Mouse (Mus musculus) hematopoietic multipotent progenitor cell, adult 10-12 weeks (in vitro differentiated cells): ENCODE measurements around the gene Megf8. TPM values are rescaled to one million over a fixed set of nuclear protein-coding genes. Genes with fewer than 3 reads are reported as not detected.

Experiments used
- polyA plus RNA-seq: library from polyadenylated mRNA; stranded (reverse); fragments of >175 nt; gene quantifications from 2 replicates; pipeline ENCODE4 v1.2.3, GENCODE M21; 2012; ENCODE audit warnings: low replicate concordance

Gene Megf8
- 3.7 and 7.4 TPM in 2 replicates for polyA plus RNA-seq

DNA sequence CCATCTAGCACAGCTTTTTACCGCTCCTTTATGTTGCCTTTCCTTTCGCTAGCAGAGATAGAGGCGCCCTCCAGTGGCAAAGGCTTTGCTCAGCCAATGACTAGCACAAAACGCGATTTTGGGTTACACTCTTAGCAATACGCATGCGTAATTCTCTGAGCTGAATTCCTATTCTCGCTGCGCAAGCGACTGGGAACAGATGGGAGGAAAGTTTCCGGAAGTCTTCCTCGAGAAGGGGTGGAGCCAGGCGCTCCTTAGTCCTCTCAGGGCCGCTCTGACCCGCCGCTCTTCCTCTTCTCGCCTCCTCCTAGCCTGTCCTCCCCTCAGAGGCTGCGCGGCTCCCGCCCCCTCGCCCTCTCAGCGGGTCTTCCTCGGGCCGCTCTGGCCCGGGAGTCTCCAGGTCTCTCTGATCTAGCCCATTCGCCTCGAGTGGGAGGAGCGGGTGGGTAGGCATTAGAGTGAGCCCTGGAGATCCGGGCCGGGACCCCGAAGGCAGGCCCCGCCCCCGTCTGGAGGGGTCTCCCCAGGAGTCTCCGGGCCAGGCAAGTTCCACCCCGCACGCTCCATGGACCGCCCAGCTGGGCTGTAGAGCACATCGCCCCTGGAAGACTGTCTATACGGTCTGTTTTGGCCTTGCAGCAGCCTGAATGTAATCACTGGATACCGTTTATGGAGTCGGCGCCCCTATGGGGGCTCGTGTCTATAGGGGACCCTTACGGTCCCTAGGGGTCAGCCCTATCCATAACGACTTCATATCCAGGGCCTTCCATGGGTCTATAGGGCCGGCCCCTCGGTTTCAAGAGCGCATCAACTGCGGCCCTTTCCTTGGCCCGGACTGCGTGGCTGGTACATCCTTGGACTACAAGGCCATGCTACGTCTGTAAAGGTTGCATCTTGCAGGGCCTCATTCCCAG lies at the start of gene Megf8:
Megf8 (plus strand) TSS at position 633 of the 914 bp plus-strand sequence.

GRCm38 (mm10) chr7:25267301-25267750 lies 49.6 kb upstream of the Megf8 start, which contains the start of gene Cic:
Gene Cic (plus strand): TSS chr7:25267704.

DNA sequence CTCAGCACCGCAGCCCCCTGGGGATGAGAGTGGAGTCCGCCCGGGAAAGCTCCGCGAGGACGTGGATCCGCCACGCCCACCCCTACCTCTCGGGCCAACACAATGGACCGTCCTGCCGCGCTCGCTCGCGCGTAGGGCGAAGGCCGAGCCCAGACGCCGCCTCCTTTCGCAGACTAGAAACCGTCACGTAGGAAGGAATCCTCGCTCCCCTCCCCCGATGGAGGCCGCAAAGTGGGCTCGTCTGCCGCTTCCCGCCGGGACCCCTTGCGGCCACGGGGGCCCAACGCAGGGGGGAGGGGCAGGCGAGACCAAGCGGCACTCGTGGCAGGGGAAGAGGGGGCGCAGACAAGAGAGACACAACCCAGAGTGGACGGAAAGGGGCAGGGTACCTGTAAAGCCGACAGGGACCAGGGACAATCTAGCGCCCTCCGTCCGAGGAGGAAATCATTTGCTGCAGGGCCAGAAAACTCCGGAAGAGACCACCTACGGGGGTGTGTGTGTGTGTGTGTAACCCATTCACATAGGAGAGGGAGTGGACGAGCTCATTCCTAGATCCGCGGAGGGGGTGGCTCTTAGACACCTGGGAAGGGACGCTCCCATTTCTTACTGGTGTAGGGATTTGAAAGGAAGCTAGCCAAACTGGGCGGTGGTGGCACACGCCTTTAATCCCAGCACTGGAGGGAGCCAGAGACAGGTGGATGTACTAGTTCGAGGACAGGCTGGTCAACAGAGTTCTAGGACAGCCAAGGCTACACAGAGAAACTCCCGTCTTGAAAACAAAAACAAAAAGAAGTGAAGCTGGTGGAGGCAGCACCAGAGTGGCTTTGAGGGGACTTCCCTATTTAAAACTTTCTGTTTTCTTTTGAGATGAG lies 19.3 kb upstream of the Megf8 start, which contains the start of gene Pafah1b3:
Pafah1b3 (minus strand) TSS at position 533 of the 872 bp plus-strand sequence.

DNA sequence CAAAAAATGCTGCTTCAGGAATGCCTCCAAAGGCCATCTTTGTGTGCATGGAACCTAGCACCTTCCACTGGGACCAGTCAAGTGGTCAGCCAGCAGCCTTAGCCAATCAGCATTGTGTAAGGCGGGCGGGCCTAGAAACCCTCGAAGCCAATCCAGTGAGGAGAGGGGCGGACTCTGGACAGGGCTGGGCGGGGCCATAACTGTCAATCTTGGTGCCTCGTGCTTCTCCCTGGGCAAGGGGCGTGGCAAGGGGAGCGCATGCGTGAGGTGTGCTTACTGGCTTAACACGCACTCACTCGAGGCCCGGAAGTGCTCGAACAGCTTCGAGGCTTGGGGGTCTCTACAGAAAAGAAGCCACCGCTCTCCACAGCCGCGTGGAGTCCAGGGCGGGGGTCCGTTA lies 15.9 kb upstream of the Megf8 start, which contains the start of gene Prr19:
Prr19 (plus strand) TSS at position 349 of the 400 bp plus-strand sequence.

DNA sequence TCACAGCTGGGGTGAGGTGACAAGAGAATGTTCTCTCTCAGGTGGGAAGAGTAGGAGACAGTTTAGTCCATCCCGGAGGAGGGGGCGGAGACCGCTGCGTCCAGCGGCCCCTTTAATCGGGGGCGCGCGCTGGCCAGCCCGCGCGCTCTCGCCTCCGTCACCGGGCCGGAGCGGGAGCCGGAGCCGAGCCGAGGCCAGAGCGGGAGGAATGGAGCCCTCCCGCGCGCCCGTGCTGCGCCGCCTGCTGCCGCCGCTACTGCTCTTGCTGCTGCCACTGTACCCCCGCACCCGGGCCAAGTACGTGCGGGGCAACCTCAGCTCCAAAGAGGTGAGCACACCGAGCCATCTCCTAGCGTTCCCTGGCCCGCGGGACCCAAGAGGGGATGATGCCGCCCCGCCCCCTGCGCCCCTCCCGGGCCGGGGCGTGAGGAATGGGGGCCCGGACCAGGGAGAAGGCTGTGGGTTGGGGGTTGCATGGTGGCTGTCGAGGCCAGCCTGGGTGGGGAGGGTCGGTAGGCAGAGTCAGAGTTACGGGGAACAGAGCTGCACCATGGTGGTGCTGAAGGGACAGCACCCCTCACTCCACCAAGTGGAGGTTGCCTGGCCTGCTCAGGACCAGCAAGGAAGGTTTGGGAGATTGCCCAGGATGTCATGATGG lies 10.9 kb upstream of the Megf8 start, which contains the start of gene Tmem145:
Tmem145 (plus strand) TSS at position 151 of the 658 bp plus-strand sequence.

DNA sequence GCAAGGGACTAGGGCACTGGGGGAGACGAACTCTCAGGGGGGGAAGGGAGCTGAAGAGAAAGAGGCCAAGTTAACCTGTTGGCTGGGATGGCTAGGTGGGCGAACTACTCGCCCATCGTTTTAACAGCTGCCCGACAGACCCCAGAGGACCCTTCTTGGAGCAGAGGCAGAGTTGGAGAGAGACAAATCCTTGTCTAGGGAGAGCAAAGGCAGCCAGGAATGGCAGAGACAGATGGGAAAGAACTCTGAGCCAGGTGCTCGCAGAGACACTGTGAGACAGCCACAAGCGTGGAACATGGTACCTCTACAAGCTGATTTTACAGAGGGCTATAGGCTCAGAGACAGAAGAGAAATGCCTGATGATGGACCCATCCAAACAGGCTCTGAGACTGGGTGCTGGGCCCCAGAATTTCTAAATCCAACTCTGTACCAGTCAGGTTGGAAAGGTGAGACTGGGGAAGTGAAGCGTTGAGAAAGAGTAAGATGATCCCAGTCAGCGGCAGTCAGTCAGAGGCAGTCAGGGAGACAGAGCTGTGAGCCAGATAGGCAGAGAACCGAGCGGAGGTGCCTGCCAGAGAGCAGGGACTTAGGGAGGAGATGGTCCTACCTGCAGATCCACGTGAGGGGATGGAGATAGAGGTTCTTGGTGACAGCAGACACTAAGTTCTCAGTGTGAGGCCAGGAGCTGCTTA lies 52.2 kb downstream of the Megf8 start, which contains the start of gene Cnfn:
Cnfn (minus strand) TSS at position 667 of the 692 bp plus-strand sequence.

GRCm38 (mm10) chr7:25398610-25399009 lies 81.6 kb downstream of the Megf8 start, which contains the start of gene Lipe:
Gene Lipe (minus strand): TSS chr7:25398710.

GRCm38 (mm10) chr7:25412833-25413441 lies 96.0 kb downstream of the Megf8 start, which contains the start of gene Cxcl17:
Gene Cxcl17 (minus strand): TSS chr7:25412886.

Other genes starting within 250 kb of the Megf8 start
- gene Grik5, start 244.8 kb upstream of the Megf8 start, polyA plus RNA-seq, result 7.5 and 16.2 TPM in 2 replicates
- gene Zfp574, start 244.6 kb upstream of the Megf8 start, polyA plus RNA-seq, result 46.0 and 87.0 TPM in 2 replicates
- 393 and 487 TPM in 2 replicates for gene Pou2f2, start 137.4 kb upstream of the Megf8 start, polyA plus RNA-seq
- 86.8 and 170 TPM in 2 replicates for gene Dedd2, start 96.5 kb upstream of the Megf8 start, polyA plus RNA-seq
- 19.3 and 28.6 TPM in 2 replicates for gene Zfp526, start 95.7 kb upstream of the Megf8 start, polyA plus RNA-seq
- 120 and 195 TPM in 2 replicates for gene Gsk3a, start 79.3 kb upstream of the Megf8 start, polyA plus RNA-seq
- 56.1 and 93.1 TPM in 2 replicates for gene Erf, start 66.4 kb upstream of the Megf8 start, polyA plus RNA-seq
- 539 and 737 TPM in 2 replicates for gene Cic, start 49.5 kb upstream of the Megf8 start, polyA plus RNA-seq
- 45.5 and 59.6 TPM in 2 replicates for gene Pafah1b3, start 19.2 kb upstream of the Megf8 start, polyA plus RNA-seq
- 0.18 TPM in 1 of 2 replicates, not detected in the other for gene Prr19, start 15.8 kb upstream of the Megf8 start, polyA plus RNA-seq
- 0.31 TPM in 1 of 2 replicates, not detected in the other for gene Tmem145, start 11.1 kb upstream of the Megf8 start, polyA plus RNA-seq
- not detected in 2 replicates for gene Cnfn, start 52.6 kb downstream of the Megf8 start, polyA plus RNA-seq
- gene Lipe, start 81.5 kb downstream of the Megf8 start, polyA plus RNA-seq, result 34.3 and 37.0 TPM in 2 replicates
- gene Cxcl17, start 95.7 kb downstream of the Megf8 start, polyA plus RNA-seq, result not detected in 2 replicates
- 8.1 and 11.4 TPM in 2 replicates for gene Ceacam1, start 160.4 kb downstream of the Megf8 start, polyA plus RNA-seq
- gene Ceacam2, start 222.7 kb downstream of the Megf8 start, polyA plus RNA-seq, result 0.55 and 0.71 TPM in 2 replicates